Mouse (Mus musculus) CH12.LX (cell line): ENCODE measurements at regions not wholly inside any gene's neighbourhood (a gene's known extent, or its start where the extent isn't known, plus 50 kb on each side); places are given as distances from the start of the nearest gene placed in this dataset.

Experiments used
- DNase-seq: peaks from one replicate; pipeline ENCODE4 v3.0.0-alpha.2; 2013; ENCODE audit errors: extremely low read depth
- H3K27ac ChIP-seq: 2 replicates; pipeline ENCODE4 v1.5.1; 2012; ENCODE audit warnings: low read depth, mild to moderate bottlenecking, control low read depth, moderate library complexity; ENCODE audit not compliant: insufficient read depth
- H3K27me3 ChIP-seq: replicated peaks from 2 replicates; pipeline ENCODE3; 2012; ENCODE audit warnings: inconsistent platforms
- H3K36me3 ChIP-seq, 2 experiments: replicated peaks in 1 of 2; 2 replicates each; pipeline versions ENCODE3 to v1.6.1; 2012; ENCODE audit warnings: inconsistent platforms in 1 of 2, low read length in 1 of 2, mild to moderate bottlenecking in 1 of 2, mixed read lengths in 1 of 2, moderate library complexity in 1 of 2; ENCODE audit not compliant: control insufficient read depth in 1 of 2, insufficient read depth in 1 of 2
- H3K4me1 ChIP-seq, 2 experiments: 2 replicates each; pipeline ENCODE4 v1.6.1; 2012; ENCODE audit warnings: inconsistent platforms in 1 of 2, moderate library complexity in 1 of 2; ENCODE audit not compliant: insufficient read depth in 2 of 2, control insufficient read depth in 1 of 2
- H3K4me2 ChIP-seq: 2 replicates; pipeline ENCODE4 v1.6.1; 2012; ENCODE audit warnings: low read depth, mild to moderate bottlenecking, control low read depth; ENCODE audit not compliant: poor library complexity, insufficient read depth, severe bottlenecking
- H3K4me3 ChIP-seq, 3 experiments: fragments of 150-350 bp in 1 of 3; sonication (generic) in 1 of 3; replicated peaks in 1 of 3; 2 replicates each; pipeline versions ENCODE3 to v1.5.1; 2011 to 2012; ENCODE audit warnings: low read depth in 2 of 3, low read length in 2 of 3, mild to moderate bottlenecking in 2 of 3, moderate library complexity in 2 of 3, control low read depth in 1 of 3, improper control_type of control experiment in 1 of 3, inconsistent platforms in 1 of 3, mixed read lengths in 1 of 3; ENCODE audit not compliant: poor library complexity in 1 of 3
- H3K79me2 ChIP-seq: replicated peaks from 2 replicates; pipeline ENCODE4 v1.6.1; 2012; ENCODE audit warnings: mild to moderate bottlenecking, moderate library complexity; ENCODE audit not compliant: control insufficient read depth, poor library complexity, insufficient read depth, severe bottlenecking; ENCODE audit errors: extremely low read depth
- H3K9ac ChIP-seq: 2 replicates; pipeline ENCODE4 v1.6.1; 2012; ENCODE audit warnings: low read depth, mild to moderate bottlenecking, control low read depth, moderate library complexity; ENCODE audit not compliant: insufficient read depth
- H3K9me3 ChIP-seq: replicated peaks from 2 replicates; pipeline ENCODE3; 2012; ENCODE audit warnings: low read length, inconsistent platforms, mixed read lengths
- BHLHE40 ChIP-seq: IDR thresholded peaks from 2 replicates; pipeline ENCODE4 v1.6.1; 2011; ENCODE audit warnings: mild to moderate bottlenecking, low read depth, low read length, improper control_type of control experiment
- CHD2 ChIP-seq: IDR thresholded peaks from 2 replicates; pipeline ENCODE4 v1.6.1; 2011; ENCODE audit warnings: low read length, improper control_type of control experiment
- CTCF ChIP-seq, 2 experiments: IDR thresholded peaks in 1 of 2; conservative IDR thresholded peaks in 1 of 2; 2 replicates each; pipeline ENCODE4 v1.5.1; 2011 to 2012; ENCODE audit warnings: low read depth in 2 of 2, low read length in 2 of 2, improper control_type of control experiment in 1 of 2, inconsistent platforms in 1 of 2, mild to moderate bottlenecking in 1 of 2, moderate library complexity in 1 of 2
- E2F4 ChIP-seq: IDR thresholded peaks from 2 replicates; pipeline ENCODE4 v1.6.1; 2011; ENCODE audit warnings: low read depth, low read length, improper control_type of control experiment; ENCODE audit not compliant: insufficient replicate concordance
- ELF1 ChIP-seq: IDR thresholded peaks from 2 replicates; pipeline ENCODE4 v1.6.1; 2014; ENCODE audit warnings: low read depth, mild to moderate bottlenecking, inconsistent platforms, low read length, improper control_type of control experiment
- EP300 ChIP-seq: IDR thresholded peaks from 2 replicates; pipeline ENCODE4 v1.6.1; 2011; ENCODE audit warnings: low read length, improper control_type of control experiment
- ETS1 ChIP-seq: conservative IDR thresholded peaks from 2 replicates; pipeline ENCODE4 v1.6.1; 2012; ENCODE audit warnings: low read depth, mild to moderate bottlenecking, inconsistent platforms, low read length, improper control_type of control experiment, moderate library complexity
- IRF4 ChIP-seq: IDR thresholded peaks from 2 replicates; pipeline ENCODE4 v1.6.1; 2014; ENCODE audit warnings: low read depth, mild to moderate bottlenecking, inconsistent platforms, low read length, improper control_type of control experiment
- JUND ChIP-seq: conservative IDR thresholded peaks from 2 replicates; pipeline ENCODE4 v1.6.1; 2011; ENCODE audit warnings: low read depth, low read length, improper control_type of control experiment
- MAFK ChIP-seq: IDR thresholded peaks from 2 replicates; pipeline ENCODE4 v1.6.1; 2011; ENCODE audit warnings: low read length, improper control_type of control experiment; ENCODE audit not compliant: insufficient replicate concordance
- MAZ ChIP-seq: IDR thresholded peaks from 2 replicates; pipeline ENCODE4 v1.6.1; 2012; ENCODE audit warnings: low read depth, mild to moderate bottlenecking, inconsistent platforms, low read length, improper control_type of control experiment, moderate library complexity
- MEF2A ChIP-seq: IDR thresholded peaks from 2 replicates; pipeline ENCODE4 v1.6.1; 2014; ENCODE audit warnings: low read depth, mild to moderate bottlenecking, inconsistent platforms, low read length, improper control_type of control experiment, borderline replicate concordance
- MXI1 ChIP-seq: IDR thresholded peaks from 2 replicates; pipeline ENCODE4 v1.6.1; 2011; ENCODE audit warnings: mild to moderate bottlenecking, low read depth, low read length, improper control_type of control experiment
- NELFE ChIP-seq: IDR thresholded peaks from 2 replicates; pipeline ENCODE4 v1.6.1; 2011; ENCODE audit warnings: low read depth, low read length, improper control_type of control experiment
- PAX5 ChIP-seq: IDR thresholded peaks from 2 replicates; pipeline ENCODE4 v1.6.1; 2012; ENCODE audit warnings: low read length, inconsistent platforms, mixed read lengths
- POLR2A ChIP-seq: IDR thresholded peaks from 2 replicates; pipeline ENCODE4 v1.6.1; 2011; ENCODE audit warnings: low read depth, mild to moderate bottlenecking, improper control_type of control experiment, low read length
- POLR2AphosphoS2 ChIP-seq: IDR thresholded peaks from 2 replicates; pipeline ENCODE4 v1.6.1; 2011; ENCODE audit warnings: low read depth, low read length, improper control_type of control experiment
- RAD21 ChIP-seq: IDR thresholded peaks from 2 replicates; pipeline ENCODE4 v1.6.1; 2011; ENCODE audit warnings: low read depth, mild to moderate bottlenecking, low read length, improper control_type of control experiment, moderate library complexity
- SIN3A ChIP-seq: IDR thresholded peaks from 2 replicates; pipeline ENCODE4 v1.6.1; 2012; ENCODE audit warnings: low read length, improper control_type of control experiment, inconsistent platforms
- SMC3 ChIP-seq: IDR thresholded peaks from 2 replicates; pipeline ENCODE4 v1.6.1; 2011; ENCODE audit warnings: low read depth, low read length, improper control_type of control experiment
- TCF12 ChIP-seq: IDR thresholded peaks from 2 replicates; pipeline ENCODE4 v1.6.1; 2014; ENCODE audit warnings: low read depth, mild to moderate bottlenecking, inconsistent platforms, low read length, improper control_type of control experiment
- UBTF ChIP-seq: IDR thresholded peaks from 2 replicates; pipeline ENCODE4 v1.6.1; 2012; ENCODE audit warnings: low read depth, mild to moderate bottlenecking, inconsistent platforms, low read length, improper control_type of control experiment, moderate library complexity
- USF1 ChIP-seq: IDR thresholded peaks from 2 replicates; pipeline ENCODE4 v1.6.1; 2014; ENCODE audit warnings: low read depth, mild to moderate bottlenecking, inconsistent platforms, low read length, improper control_type of control experiment
- USF2 ChIP-seq: conservative IDR thresholded peaks from 2 replicates; pipeline ENCODE4 v1.6.1; 2011; ENCODE audit warnings: low read depth, low read length, improper control_type of control experiment
- ZKSCAN1 ChIP-seq: IDR thresholded peaks from 2 replicates; pipeline ENCODE4 v1.6.1; 2012; ENCODE audit warnings: low read depth, inconsistent platforms, low read length, improper control_type of control experiment, borderline replicate concordance
- ZNF384 ChIP-seq: IDR thresholded peaks from 2 replicates; pipeline ENCODE4 v1.6.1; 2012; ENCODE audit warnings: low read depth, low read length, improper control_type of control experiment, inconsistent platforms
- dilution Hi-C: fragments of 300-500 bp; cut with MboI; formaldehyde crosslinking; loops from 2 replicates; pipeline ENCODE4 v1.14.3; 2020; ENCODE audit warnings: low sequenced_read_pairs; ENCODE audit not compliant: extremely low pct_unique_long_range_greater_than_20kb, extremely low pct_ligation_motif_present
- in situ Hi-C: fragments of 300-500 bp; cut with MboI; formaldehyde crosslinking; loops from 3 replicates; pipeline ENCODE4 v1.14.3; 2019; ENCODE audit warnings: low sequenced_read_pairs, low pct_ligation_motif_present, low pct_unique_long_range_greater_than_20kb, mixed read lengths

DNA sequence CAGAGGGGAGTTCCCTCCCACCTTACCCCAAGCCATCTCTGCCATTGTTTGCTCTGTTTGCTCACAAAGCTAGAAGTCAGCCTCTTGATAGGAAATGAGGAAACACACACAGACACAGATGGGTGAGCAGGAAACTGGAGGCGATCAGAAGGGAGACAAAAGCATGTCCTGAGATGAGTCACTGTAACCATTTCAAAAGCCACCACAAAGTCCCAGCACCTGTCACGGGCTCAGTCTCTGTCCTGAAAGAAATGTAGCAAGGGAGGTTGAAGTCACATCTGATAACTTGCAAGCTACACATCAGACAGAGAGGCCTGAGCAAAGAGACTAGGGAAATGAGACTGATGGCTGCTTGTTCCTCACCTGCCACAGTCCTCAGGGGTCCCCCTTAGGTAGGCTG is 89.6 kb upstream of the Egln3 start (continued):
- peak; percentile 86 for TF ChIP-seq MAFK
- TF ChIP-seq E2F4 = no peak
- TF ChIP-seq ZNF384 = no peak
- TF ChIP-seq CHD2 = peak; percentile 74; the same call in 1 of the 2 replicates
- TF ChIP-seq MEF2A = peak; percentile 91
- TF ChIP-seq ZKSCAN1 = no peak
- TF ChIP-seq PAX5 = no peak
- TF ChIP-seq MXI1 = peak; percentile 81; the same call in 1 of the 2 replicates
- TF ChIP-seq JUND = peak; percentile 97
- peak; percentile 99 for TF ChIP-seq TCF12
- TF ChIP-seq ETS1 = peak; percentile 96
- no peak for TF ChIP-seq USF2
- TF ChIP-seq IRF4 = peak; percentile 99
- peak; percentile 99 for TF ChIP-seq BHLHE40

DNA sequence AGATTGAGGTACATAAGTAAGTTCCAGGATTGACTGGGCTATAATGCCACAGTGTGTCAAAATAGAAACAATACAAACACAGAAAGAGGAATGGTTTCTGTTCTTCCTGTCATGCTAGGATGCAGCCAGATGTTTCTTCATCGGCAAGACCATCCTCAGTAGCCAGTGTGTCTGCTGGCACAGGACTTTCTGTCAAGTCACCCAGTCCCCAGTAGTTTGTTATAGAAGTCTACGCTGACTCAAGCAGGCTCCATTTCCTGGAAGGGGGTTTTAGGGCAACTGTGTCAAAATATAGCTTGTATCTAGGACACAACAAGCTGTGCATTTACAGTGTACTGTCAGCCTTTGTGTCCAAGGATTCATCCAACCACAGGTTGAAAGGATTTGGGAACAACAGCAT is 86.7 kb upstream of the Egln3 start:
- DNase-seq = no peak
- Histone ChIP-seq H3K9me3 (no peaks in the 10 kb centered on the region), H3K27me3 (no peaks in the 10 kb centered on the region), H3K36me3 (no peaks in the 10 kb centered on the region), H3K79me2 (no peaks in the 10 kb centered on the region), H3K4me3 (no peak overlapping the region), H3K4me2 (no peak overlapping the region), H3K4me1 (peaks cover 21 to 48% of the 10 kb centered on the region in 2 experiments), H3K9ac (no peak overlapping the region), H3K27ac (no peak overlapping the region)
- no peak for TF ChIP-seq NELFE
- TF ChIP-seq CHD2 = no peak
- TF ChIP-seq POLR2A = no peak
- no peak for TF ChIP-seq MAZ
- no peak for TF ChIP-seq USF1
- no peak for TF ChIP-seq SIN3A
- TF ChIP-seq ELF1 = no peak
- TF ChIP-seq POLR2AphosphoS2 = no peak
- TF ChIP-seq SMC3 = no peak
- no peak for TF ChIP-seq ETS1
- no peak for TF ChIP-seq UBTF
- no peak for TF ChIP-seq ZNF384
- no peak for TF ChIP-seq CTCF (conservative IDR thresholded peaks at IDR 0.05 in 1 of 2, IDR thresholded peaks at IDR 0.05 in 1 of 2; ENCODE audit: low read depth in 2 of 2, low read length in 2 of 2)
- TF ChIP-seq EP300 = no peak
- no peak for TF ChIP-seq PAX5
- no peak for TF ChIP-seq USF2
- no peak for TF ChIP-seq RAD21
- no peak for TF ChIP-seq TCF12
- dilution Hi-C loops (no loop called here), in situ Hi-C loops (no loop called here)
